Mouse (Mus musculus) liver, postnatal 0 days (tissue): ENCODE results near the gene Nedd9. TPM values are rescaled to one million over a fixed set of nuclear protein-coding genes. Genes with fewer than 3 reads are reported as not detected.

Experiments
- polyA plus RNA-seq: library from polyadenylated mRNA; unstranded; fragments of >200 nt; fragmentation: Nextera tagmentation; extraction: Ambion mirVana; gene quantifications from 2 replicates; pipeline ENCODE4 v1.2.1, GENCODE M21; 2015

The Nedd9 gene
- polyA plus RNA-seq, 1 experiment from 2014 or later, result 6.9 TPM

Other genes with a start within 250 kb of the Nedd9 start
- 3.8 and 3.9 TPM in 2 replicates for gene Smim13, start 237.5 kb downstream of the Nedd9 start, polyA plus RNA-seq
- gene Gm17364, start 213.4 kb downstream of the Nedd9 start, polyA plus RNA-seq, result not detected in 2 replicates
- gene Tmem170b, start 118.5 kb upstream of the Nedd9 start, polyA plus RNA-seq, result 4.6 and 5.7 TPM in 2 replicates